Mouse (Mus musculus) splenic B cell, adult 2 months (primary cell): ENCODE data around the gene Mfsd1.

ENCODE experiments used
- DNase-seq: peaks from one replicate; pipeline ENCODE4 v3.0.0-alpha.2; 2011; ENCODE audit warnings: low read depth, low spot score
- H3K27me3 ChIP-seq: 2 replicates; pipeline ENCODE4 v1.6.1; 2012; ENCODE audit warnings: mild to moderate bottlenecking, low read length, moderate library complexity, mixed read lengths; ENCODE audit not compliant: control insufficient read depth, poor library complexity, insufficient read depth, severe bottlenecking
- H3K36me3 ChIP-seq: 2 replicates; pipeline ENCODE4 v1.6.1; 2012; ENCODE audit warnings: mild to moderate bottlenecking, low read length, moderate library complexity, mixed read lengths; ENCODE audit not compliant: control insufficient read depth, poor library complexity, insufficient read depth, severe bottlenecking

Mfsd1 gene

GRCm38 (mm10) chr3:67582273-67583124 lies at the start of gene Mfsd1:
TSS of gene Mfsd1 (plus strand) at chr3:67582741.
- Histone ChIP-seq H3K36me3 (peaks cover 3% of the 10 kb centered on the region; the same call in 1 of the 2 replicates), H3K27me3 (no peaks in the 10 kb centered on the region)
- peak; percentile 96 for DNase-seq

GRCm38 (mm10) chr3:67543630-67544029 lies 38.9 kb upstream of the Mfsd1 start:
- Histone ChIP-seq H3K27me3 (no peaks in the 10 kb centered on the region; the same call in 1 of the 2 replicates), H3K36me3 (no peaks in the 10 kb centered on the region)
- DNase-seq: no peak

- Histone ChIP-seq H3K27me3 (no peaks in the 10 kb centered on the region), H3K36me3 (no peaks in the 10 kb centered on the region)
- no peak for DNase-seq
Observed at GRCm38 (mm10) chr3:67551193-67551592, 31.3 kb upstream of the Mfsd1 start.

- no peaks in the 10 kb centered on the region for H3K36me3 ChIP-seq
- no peak for DNase-seq
- no peaks in the 10 kb centered on the region for H3K27me3 ChIP-seq
Observed at GRCm38 (mm10) chr3:67553281-67553680, 29.3 kb upstream of the Mfsd1 start.

- peak; percentile 8 for DNase-seq
- no peaks in the 10 kb centered on the region for H3K27me3 ChIP-seq
- no peaks in the 10 kb centered on the region for H3K36me3 ChIP-seq
Observed at GRCm38 (mm10) chr3:67553927-67554448, 28.6 kb upstream of the Mfsd1 start.

GRCm38 (mm10) chr3:67555211-67555610 lies 27.3 kb upstream of the Mfsd1 start:
- Histone ChIP-seq H3K36me3 (no peaks in the 10 kb centered on the region), H3K27me3 (no peaks in the 10 kb centered on the region)
- DNase-seq: no peak

GRCm38 (mm10) chr3:67557200-67557651 lies 25.3 kb upstream of the Mfsd1 start:
- Histone ChIP-seq H3K36me3 (no peaks in the 10 kb centered on the region), H3K27me3 (no peaks in the 10 kb centered on the region)
- DNase-seq: peak; percentile 93

- no peaks in the 10 kb centered on the region for H3K27me3 ChIP-seq
- H3K36me3 ChIP-seq: no peaks in the 10 kb centered on the region
- DNase-seq: peak; percentile 48
Observed at GRCm38 (mm10) chr3:67557718-67558354, 24.7 kb upstream of the Mfsd1 start.

GRCm38 (mm10) chr3:67564731-67565357 lies 17.7 kb upstream of the Mfsd1 start:
- H3K27me3 ChIP-seq: no peaks in the 10 kb centered on the region
- H3K36me3 ChIP-seq: no peaks in the 10 kb centered on the region
- DNase-seq: peak; percentile 78

- no peaks in the 10 kb centered on the region for H3K27me3 ChIP-seq
- DNase-seq: no peak
Observed at GRCm38 (mm10) chr3:67565540-67566227, 16.9 kb upstream of the Mfsd1 start.

GRCm38 (mm10) chr3:67568015-67568618 lies 14.4 kb upstream of the Mfsd1 start:
- DNase-seq: peak; percentile 78
- Histone ChIP-seq H3K27me3 (no peaks in the 10 kb centered on the region), H3K36me3 (no peaks in the 10 kb centered on the region)

More at GRCm38 (mm10) chr3:67565540-67566227, 16.9 kb upstream of the Mfsd1 start:
- H3K36me3 ChIP-seq: no peaks in the 10 kb centered on the region

- DNase-seq: peak; percentile 74
- no peaks in the 10 kb centered on the region for H3K36me3 ChIP-seq
Observed at GRCm38 (mm10) chr3:67572918-67573317, 9.6 kb upstream of the Mfsd1 start.

GRCm38 (mm10) chr3:67573523-67573922 lies 9.0 kb upstream of the Mfsd1 start:
- no peaks in the 10 kb centered on the region for H3K27me3 ChIP-seq
- no peaks in the 10 kb centered on the region for H3K36me3 ChIP-seq
- DNase-seq: peak; percentile 23

More at GRCm38 (mm10) chr3:67572918-67573317, 9.6 kb upstream of the Mfsd1 start:
- no peaks in the 10 kb centered on the region for H3K27me3 ChIP-seq

GRCm38 (mm10) chr3:67576248-67576647 lies 6.3 kb upstream of the Mfsd1 start:
- Histone ChIP-seq H3K36me3 (no peaks in the 10 kb centered on the region), H3K27me3 (no peaks in the 10 kb centered on the region)
- DNase-seq: peak; percentile 19
